Mouse (Mus musculus) megakaryocyte, adult 5-6 weeks (primary cell): ENCODE results near the gene Apoe. TPM values are rescaled to one million over a fixed set of nuclear protein-coding genes. Genes with fewer than 3 reads are reported as not detected.
"Not testable (repeated sequence)": the region's sequence is repeated elsewhere in the genome, so short reads cannot be mapped to it uniquely, and the experiment has no call there.

Experiments
- ATAC-seq: 2 replicates; pipeline ENCODE4 v1.8.0; 2016; ENCODE audit warnings: mild to moderate bottlenecking, inconsistent platforms; ENCODE audit not compliant: poor library complexity, severe bottlenecking
- total RNA-seq, 2 experiments: library from RNA; stranded (forward) in 1 of 2; stranded (reverse) in 1 of 2; fragments of 153-499, 151-499 nt in 1 of 2; fragments of 221-1000, 200-1000 nt in 1 of 2; gene quantifications; 2 replicates each; pipeline versions ENCODE4 v1.2.3 to v1.2.4; 2015 to 2017

Apoe gene
- total RNA-seq, 2 experiments from 2014 or later = 104 to 642 TPM

GRCm38 (mm10) chr7:19693421-19693820, 5.6 kb downstream of the Apoe start:
- peak; percentile 86 for ATAC-seq

GRCm38 (mm10) chr7:19691873-19692865, 6.8 kb downstream of the Apoe start, which contains the start of gene Apoc1:
Gene Apoc1, minus strand, starts transcription at chr7:19692660.
- ATAC-seq = no peak

GRCm38 (mm10) chr7:19691434-19691833, 7.6 kb downstream of the Apoe start:
- no peak for ATAC-seq

GRCm38 (mm10) chr7:19690845-19691244, 8.1 kb downstream of the Apoe start:
- ATAC-seq = no peak

- no peak for ATAC-seq
These were observed 10.4 kb downstream of the Apoe start for GRCm38 (mm10) chr7:19688611-19689010.

GRCm38 (mm10) chr7:19688101-19688500, 10.9 kb downstream of the Apoe start:
- no peak for ATAC-seq

GRCm38 (mm10) chr7:19686927-19687583, 11.9 kb downstream of the Apoe start:
- not testable (repeated sequence) for ATAC-seq

GRCm38 (mm10) chr7:19686521-19686920, 12.5 kb downstream of the Apoe start:
- no peak for ATAC-seq

GRCm38 (mm10) chr7:19685374-19685773, 13.6 kb downstream of the Apoe start:
- no peak for ATAC-seq

GRCm38 (mm10) chr7:19683771-19684201, 15.2 kb downstream of the Apoe start:
- peak; percentile 92 for ATAC-seq

GRCm38 (mm10) chr7:19682979-19683378, 16.0 kb downstream of the Apoe start:
- ATAC-seq = no peak

GRCm38 (mm10) chr7:19681202-19681694, 17.7 kb downstream of the Apoe start, which contains the start of the genes Gm44805 and Apoc4:
Gene Gm44805, minus strand, starts transcription at chr7:19681423.
Gene Apoc4, minus strand, starts transcription at chr7:19681479.
- ATAC-seq = no peak

GRCm38 (mm10) chr7:19680702-19681101, 18.3 kb downstream of the Apoe start:
- no peak for ATAC-seq

- no peak for ATAC-seq
These were observed 20.1 kb downstream of the Apoe start for GRCm38 (mm10) chr7:19678901-19679300.

GRCm38 (mm10) chr7:19677872-19678271, 21.1 kb downstream of the Apoe start, which contains the start of gene Apoc2:
Gene Apoc2, minus strand, starts transcription at chr7:19677941.
- no peak for ATAC-seq

GRCm38 (mm10) chr7:19676662-19677061, 22.3 kb downstream of the Apoe start:
- ATAC-seq = peak; percentile 50

- ATAC-seq = peak; percentile 95
These were observed 23.2 kb downstream of the Apoe start for GRCm38 (mm10) chr7:19675824-19676223.

- ATAC-seq = no peak
These were observed 25.8 kb downstream of the Apoe start for GRCm38 (mm10) chr7:19673083-19673699.

- no peak for ATAC-seq
These were observed 27.5 kb downstream of the Apoe start for GRCm38 (mm10) chr7:19671511-19671910.

- peak; percentile 67 for ATAC-seq
These were observed 29.9 kb downstream of the Apoe start for GRCm38 (mm10) chr7:19668947-19669721.
